Mouse (Mus musculus) cortical plate, adult 2 months (tissue): Measurements from ENCODE around the gene Sec23ip. TPM values are rescaled to one million over a fixed set of nuclear protein-coding genes. Genes with fewer than 3 reads are reported as not detected.

Source experiments
- H3K27ac ChIP-seq: fragments of 200-500 bp; 2 replicates; pipeline ENCODE4 v1.5.1; 2012; ENCODE audit warnings: low read length, control low read depth, inconsistent platforms; ENCODE audit not compliant: insufficient read depth
- H3K4me1 ChIP-seq: fragments of 200-500 bp; 2 replicates; pipeline ENCODE4 v1.6.1; 2011; ENCODE audit warnings: low read length; ENCODE audit not compliant: control insufficient read depth, insufficient read depth
- H3K4me3 ChIP-seq: fragments of 200-500 bp; 2 replicates; pipeline ENCODE4 v1.5.1; 2011; ENCODE audit warnings: mild to moderate bottlenecking, low read length, control low read depth; ENCODE audit not compliant: insufficient read depth
- CTCF ChIP-seq: fragments of 200-500 bp; IDR thresholded peaks from 2 replicates; pipeline ENCODE4 v1.5.1; 2011; ENCODE audit warnings: mild to moderate bottlenecking, control low read depth, low read length; ENCODE audit not compliant: insufficient read depth; ENCODE audit errors: extremely low read depth
- POLR2A ChIP-seq: fragments of 200-500 bp; IDR thresholded peaks from 2 replicates; pipeline ENCODE4 v1.6.1; 2011; ENCODE audit warnings: mild to moderate bottlenecking, low read length, control low read depth; ENCODE audit not compliant: insufficient read depth; ENCODE audit errors: extremely low read depth
- polyA plus RNA-seq: library from polyadenylated mRNA; depleted of rRNA; stranded (reverse); fragments of >200 nt; gene quantifications from 2 replicates; pipeline ENCODE4 v1.2.3, GENCODE M21; 2012; rRNA removed

The Sec23ip gene
- polyA plus RNA-seq, 1 experiment, result 18.4 TPM

DNA sequence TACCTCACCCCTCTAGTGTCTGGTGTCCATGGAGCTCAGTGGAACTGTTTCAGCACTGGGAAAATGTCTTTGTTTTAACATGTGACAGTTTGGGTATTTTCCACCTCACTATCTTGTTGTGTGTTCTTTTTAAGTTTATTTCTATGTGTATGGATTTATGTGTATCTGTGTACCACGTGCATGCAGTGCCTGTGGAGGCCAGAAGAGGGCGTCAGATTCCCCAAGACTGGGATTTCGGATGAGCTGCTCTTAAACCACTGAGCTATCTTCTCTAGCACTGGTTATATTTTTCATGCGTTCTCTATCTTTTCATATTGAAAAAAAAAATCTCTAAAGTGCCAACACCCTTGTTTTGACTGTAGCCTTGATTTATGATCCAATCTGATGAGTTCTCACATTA, 88.5 kb downstream of the Sec23ip start:
- Histone ChIP-seq H3K4me3 (no peak overlapping the region), H3K4me1 (no peaks in the 10 kb centered on the region), H3K27ac (no peak overlapping the region)
- no peak for TF ChIP-seq POLR2A
- TF ChIP-seq CTCF, result no peak

Other genes starting within 250 kb of the Sec23ip start
- 4.9 and 5.4 TPM in 2 replicates for gene Bag3, start 221.3 kb upstream of the Sec23ip start, polyA plus RNA-seq
- gene Inpp5f, start 133.6 kb upstream of the Sec23ip start, polyA plus RNA-seq, result 54.6 and 57.5 TPM in 2 replicates
- 14.2 and 15.6 TPM in 2 replicates for gene Mcmbp, start 4.4 kb upstream of the Sec23ip start, polyA plus RNA-seq